Comparison of ENCODE assay signal across 10 mouse cellular contexts in the genomic region with DNA sequence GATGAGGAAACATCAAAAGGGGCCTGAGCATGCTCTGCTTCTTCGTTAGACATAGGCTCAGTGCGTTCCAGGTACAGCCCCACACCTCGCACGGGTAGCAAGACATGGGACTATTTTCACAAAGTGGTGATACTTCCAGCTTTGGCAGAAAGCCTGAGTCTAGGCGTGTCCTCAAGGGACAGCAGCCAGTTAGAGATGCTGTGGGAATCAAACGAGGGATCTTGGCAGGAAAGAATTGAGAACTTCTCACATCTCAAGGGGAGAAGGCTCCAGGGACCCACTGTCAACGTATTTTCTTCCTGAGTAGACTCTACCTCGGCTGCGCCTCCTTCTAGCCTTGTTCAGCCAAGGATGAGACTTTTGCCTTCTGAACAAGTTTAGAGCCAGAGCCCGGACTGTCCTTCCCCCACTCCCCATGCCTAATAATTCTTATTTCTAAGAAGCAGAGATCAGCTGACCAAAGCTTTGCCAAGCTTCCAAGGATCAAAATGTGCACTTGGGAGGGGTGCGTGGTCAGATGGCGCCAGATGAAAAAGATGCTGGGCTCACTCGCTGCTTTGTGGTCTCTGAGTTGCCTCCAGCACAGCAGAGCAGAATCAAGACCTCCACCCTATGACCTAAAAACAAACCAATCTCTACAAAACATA.
DNase-seq lines count a peak whose midpoint lies in the region; ATAC-seq and TF ChIP-seq lines count a peak whose summit lies in the region.
"Had no signal": no experiment of that assay in that cellular context is flagged by ENCODE, and none has a peak within 500 bp of the region (broad histone marks: within the 10 kb centered on the region; RNA-seq: fewer than 3 reads in every experiment).

No protein-coding gene starts in this region.

- H3K4me1 ChIP-seq in kidney, postnatal 0 days (replicated peaks; ENCODE audit: insufficient read depth, low read length) = no peaks in the 10 kb centered on the region
- H3K4me1 ChIP-seq: megakaryocyte, embryonic 14.5 days had no signal

- H3K27me3 ChIP-seq in kidney, postnatal 0 days (ENCODE audit: insufficient read depth, low read length) = no peaks in the 10 kb centered on the region
- H3K27me3 ChIP-seq: megakaryocyte, embryonic 14.5 days had no signal

- peak; percentile 40 for DNase-seq in kidney, postnatal 0 days (ENCODE audit: low spot score)
- DNase-seq in kidney, postnatal 25 days = no peak
- peak; percentile 40 for DNase-seq in 3T3-L1 (ENCODE audit: low read depth, low spot score)
- DNase-seq in brain, adult 2 months (ENCODE audit: low read depth, low spot score) = peak; percentile 58
- peak; percentile 33 for DNase-seq in heart, postnatal 4 days
- no peak for DNase-seq in cerebellum, postnatal 4 days (ENCODE audit: low spot score in 2 of 2)
- DNase-seq in natural killer cell, adult 2 months (ENCODE audit: low spot score in 2 of 2) = no peak
- DNase-seq: thymus, postnatal 14 days had no signal

- no peak for TF ChIP-seq CTCF in kidney, postnatal 0 days (IDR thresholded peaks at IDR 0.05; ENCODE audit: low read depth)

- H3K4me2 ChIP-seq in kidney, postnatal 0 days (ENCODE audit: low read length) = no peak overlapping the region

- no peak overlapping the region for H3K9ac ChIP-seq in kidney, postnatal 0 days (ENCODE audit: low read depth, low read length)

- no peak overlapping the region for H3K27ac ChIP-seq in kidney, postnatal 0 days
- H3K27ac ChIP-seq: left cerebral cortex, adult 2 months had no signal

- 60% methylated on average over 13 of the region's 13 CpGs for WGBS in kidney, postnatal 0 days

- no peaks in the 10 kb centered on the region for H3K36me3 ChIP-seq in kidney, postnatal 0 days (ENCODE audit: insufficient read depth, low read length)

- ATAC-seq in kidney, postnatal 0 days (replicated peaks; ENCODE audit: low FRiP score, low read depth) = 0 out of 2 replicates have a peak, but pooled peaks have one; percentile 25

- no peaks in the 10 kb centered on the region for H3K9me3 ChIP-seq in kidney, postnatal 0 days (replicated peaks; ENCODE audit: low read length)

- no peak overlapping the region for H3K4me3 ChIP-seq in kidney, postnatal 0 days (replicated peaks; ENCODE audit: low read depth, low read length)
- H3K4me3 ChIP-seq: left cerebral cortex, adult 2 months; megakaryocyte, embryonic 14.5 days had no signal

Comparison
In these comparisons a context has a peak if more than half of its experiments do, and no peak if none do; other contexts are left out.
1. DNase-seq: peak in kidney, postnatal 0 days (single experiment), 3T3-L1 (single experiment), brain, adult 2 months (single experiment) and heart, postnatal 4 days (single experiment); none in kidney, postnatal 25 days (0 of 2), cerebellum, postnatal 4 days (0 of 2) and natural killer cell, adult 2 months (0 of 2).